Mouse (Mus musculus) C2C12 (cell line): Measurements from ENCODE around the gene Dcst2.

Experiments
- CEBPB ChIP-seq: IDR thresholded peaks from one replicate; pipeline ENCODE4 v1.6.1; 2011; ENCODE audit warnings: low read depth, mild to moderate bottlenecking, control low read depth, moderate library complexity
- FOSL1 ChIP-seq: IDR thresholded peaks from one replicate; pipeline ENCODE4 v1.8.0; 2011; ENCODE audit warnings: mild to moderate bottlenecking, low read length; ENCODE audit not compliant: poor library complexity, insufficient read depth, severe bottlenecking

DNA sequence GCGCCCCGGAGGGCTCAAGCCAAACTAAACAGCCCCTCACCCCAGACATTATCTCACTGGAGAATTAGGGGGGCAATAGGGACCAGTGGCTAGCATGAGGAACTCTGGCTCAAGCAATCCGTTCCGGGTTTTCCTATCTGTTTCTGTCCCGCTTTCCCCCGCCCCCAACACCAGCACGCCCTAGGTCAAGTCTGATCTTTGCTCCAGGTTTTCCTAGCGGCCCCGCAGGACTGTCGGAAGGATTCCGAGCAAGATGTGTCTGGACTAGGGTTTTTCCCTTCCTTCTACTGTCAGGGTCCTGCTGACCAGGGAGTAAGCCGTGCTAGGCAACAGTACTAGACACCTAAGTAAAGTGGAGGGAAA is 33.1 kb downstream of the Dcst2 start:
- TF ChIP-seq CEBPB = no peak
- no peak for TF ChIP-seq FOSL1
